In the genomic region with DNA sequence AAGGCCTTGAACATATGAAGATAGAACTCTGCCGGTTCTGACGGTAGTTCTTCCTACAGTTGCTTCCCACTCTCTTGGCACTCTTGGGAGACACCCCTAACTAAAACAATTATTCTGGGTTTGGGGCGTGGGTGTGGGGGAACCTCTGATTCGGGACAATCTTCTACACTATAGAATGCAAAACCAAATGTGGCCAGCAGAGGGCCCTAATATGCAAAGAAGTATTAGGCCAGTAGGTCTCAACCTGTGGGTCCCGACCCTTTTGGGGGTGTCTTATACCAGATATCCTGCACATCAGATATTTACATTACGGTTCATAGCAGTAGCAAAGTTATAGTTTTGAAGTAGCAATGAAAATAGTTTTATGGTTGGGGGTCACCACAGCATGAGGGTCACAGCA, we compare ENCODE assay signal across 11 mouse cellular contexts. TPM values are rescaled to one million over a fixed set of nuclear protein-coding genes. Genes with fewer than 3 reads are reported as not detected.
DNase-seq lines count a peak whose midpoint lies in the region; ATAC-seq and TF ChIP-seq lines count a peak whose summit lies in the region.
"Had no signal": no experiment of that assay in that cellular context is flagged by ENCODE, and none has a peak within 500 bp of the region (broad histone marks: within the 10 kb centered on the region; RNA-seq: fewer than 3 reads in every experiment).

No protein-coding gene starts in this region.

- TF ChIP-seq CTCF in cortical plate, adult 2 months (IDR thresholded peaks at IDR 0.05; ENCODE audit: extremely low read depth, insufficient read depth, low read length), result 0 out of 2 replicates have a peak, but pooled peaks have one; percentile 4
- peak; percentile 51 for TF ChIP-seq CTCF in stomach, postnatal 0 days (IDR thresholded peaks at IDR 0.05; ENCODE audit: low read depth)

- no peaks in the 10 kb centered on the region for H3K36me3 ChIP-seq in stomach, postnatal 0 days (ENCODE audit: control insufficient read depth, insufficient read depth, low read length)

- no peak overlapping the region for H3K27ac ChIP-seq in cortical plate, adult 2 months (ENCODE audit: insufficient read depth, low read length)
- no peak overlapping the region for H3K27ac ChIP-seq in stomach, postnatal 0 days (replicated peaks)

- no peak overlapping the region for H3K9ac ChIP-seq in stomach, postnatal 0 days (ENCODE audit: low read length)

- 80% methylated on average over 6 of the region's 6 CpGs for WGBS in stomach, postnatal 0 days

- H3K4me1 ChIP-seq in cortical plate, adult 2 months (ENCODE audit: control insufficient read depth, insufficient read depth, low read length), result no peaks in the 10 kb centered on the region
- H3K4me1 ChIP-seq in stomach, postnatal 0 days (replicated peaks; ENCODE audit: control insufficient read depth, insufficient read depth), result no peaks in the 10 kb centered on the region

- no peak for TF ChIP-seq POLR2A in cortical plate, adult 2 months (IDR thresholded peaks at IDR 0.05; ENCODE audit: extremely low read depth, insufficient read depth, low read length)

- H3K4me2 ChIP-seq in stomach, postnatal 0 days (replicated peaks; ENCODE audit: low read depth), result no peak overlapping the region

- no peak for ATAC-seq in stomach, postnatal 0 days (ENCODE audit: low FRiP score, low TSS enrichment)

- H3K27me3 ChIP-seq in stomach, postnatal 0 days (ENCODE audit: control insufficient read depth, insufficient read depth, low read length), result no peaks in the 10 kb centered on the region

- intact Hi-C loops in gastrocnemius, postnatal 36 days (cut with DNase I), result no loop called here

- no peaks in the 10 kb centered on the region for H3K9me3 ChIP-seq in stomach, postnatal 0 days (ENCODE audit: control insufficient read depth, low read length)

- TF ChIP-seq EP300 in stomach, postnatal 0 days (optimal IDR thresholded peaks at IDR 0.05), result no peak

- H3K4me3 ChIP-seq in cortical plate, adult 2 months (ENCODE audit: insufficient read depth, low read length), result no peak overlapping the region
- no peak overlapping the region for H3K4me3 ChIP-seq in stomach, postnatal 0 days (ENCODE audit: low read depth, low read length)

- DNase-seq in gastrocnemius, postnatal 10 days, result peak; percentile 15
- no peak for DNase-seq in gastrocnemius, postnatal 36 days
- peak; percentile 13 for DNase-seq in right cerebral cortex, postnatal 4 days
- no peak for DNase-seq in right cerebral cortex, postnatal 14 days
- DNase-seq in stomach, postnatal 0 days (ENCODE audit: low spot score), result no peak
- DNase-seq in T-cell, adult 2 months (ENCODE audit: low spot score), result no peak
- no peak for DNase-seq in left cerebral cortex, adult 8-10 months (ENCODE audit: low spot score in 2 of 2)
- DNase-seq: right cerebral cortex, adult 18-20 months had no signal

RNA-seq across cellular contexts. Expression of gene Vnn1, which starts 13.8 kb away (rescaled TPM):
- total RNA-seq in gastrocnemius, postnatal 10 days (2021), result under 1 TPM; 0.23 to 0.32 TPM
- total RNA-seq in gastrocnemius, postnatal 36 days (2021), result under 1 TPM; 0.20 to 0.27 TPM
- 0.28 and 0.88 TPM in 2 replicates for polyA plus RNA-seq in cortical plate, adult 2 months (2012; rRNA removed)
- 2.3 and 3.0 TPM in 2 replicates for polyA plus RNA-seq in stomach, postnatal 0 days (2015; fragmentation: Nextera tagmentation; extraction: Ambion mirVana)
- under 1 TPM in 2 of 4 experiments, not detected in 2; 0.15 to 0.34 TPM for total RNA-seq in left cerebral cortex, adult 8-10 months (2022)
- total RNA-seq: granulocyte monocyte progenitor cell, adult 5-6 weeks had no signal

RNA-seq across cellular contexts. Expression of gene Vnn3, which starts 29.4 kb away (rescaled TPM):
- total RNA-seq in gastrocnemius, postnatal 10 days (2021), result under 1 TPM; 0.21 to 0.47 TPM
- total RNA-seq in gastrocnemius, postnatal 36 days (2021), result under 1 TPM; 0.13 to 0.17 TPM
- polyA plus RNA-seq in cortical plate, adult 2 months (2012; rRNA removed), result 0.09 TPM in 1 of 2 replicates, not detected in the other
- polyA plus RNA-seq in stomach, postnatal 0 days (2015; fragmentation: Nextera tagmentation; extraction: Ambion mirVana), result 0.46 and 0.57 TPM in 2 replicates
- total RNA-seq in left cerebral cortex, adult 8-10 months (2022), result under 1 TPM in 1 of 4 experiments, not detected in 3; 0.40 TPM
- total RNA-seq: granulocyte monocyte progenitor cell, adult 5-6 weeks had no signal

RNA-seq across cellular contexts. Expression of gene Taar1, which starts 39.5 kb away (rescaled TPM):
- total RNA-seq in gastrocnemius, postnatal 10 days (2021), result not detected
- not detected for total RNA-seq in gastrocnemius, postnatal 36 days (2021)
- not detected in 2 replicates for polyA plus RNA-seq in cortical plate, adult 2 months (2012; rRNA removed)
- polyA plus RNA-seq in stomach, postnatal 0 days (2015; fragmentation: Nextera tagmentation; extraction: Ambion mirVana), result not detected in 2 replicates
- total RNA-seq in left cerebral cortex, adult 8-10 months (2022), result not detected
- total RNA-seq: granulocyte monocyte progenitor cell, adult 5-6 weeks; layer of hippocampus, adult 18-20 months had no signal

RNA-seq across cellular contexts. Expression of gene Taar2, which starts 57.7 kb away (rescaled TPM):
- not detected for total RNA-seq in gastrocnemius, postnatal 10 days (2021)
- total RNA-seq in gastrocnemius, postnatal 36 days (2021), result not detected
- not detected in 2 replicates for polyA plus RNA-seq in cortical plate, adult 2 months (2012; rRNA removed)
- not detected in 2 replicates for polyA plus RNA-seq in stomach, postnatal 0 days (2015; fragmentation: Nextera tagmentation; extraction: Ambion mirVana)
- not detected for total RNA-seq in left cerebral cortex, adult 8-10 months (2022)
- total RNA-seq: granulocyte monocyte progenitor cell, adult 5-6 weeks; layer of hippocampus, adult 18-20 months had no signal

Comparison
In these comparisons a context has a peak if more than half of its experiments do, and no peak if none do; other contexts are left out.
1. DNase-seq: peak in gastrocnemius, postnatal 10 days (single experiment) and right cerebral cortex, postnatal 4 days (single experiment); none in gastrocnemius, postnatal 36 days (0 of 2), right cerebral cortex, postnatal 14 days (single experiment), stomach, postnatal 0 days (single experiment), T-cell, adult 2 months (single experiment) and left cerebral cortex, adult 8-10 months (0 of 2).